Mouse (Mus musculus) kidney, postnatal 14 days (tissue): ENCODE data around the gene Nemp2.

Source experiments
- DNase-seq: peaks from one replicate; pipeline ENCODE4 v3.0.0; 2022; ENCODE audit warnings: mixed read lengths

Gene Nemp2

DNA sequence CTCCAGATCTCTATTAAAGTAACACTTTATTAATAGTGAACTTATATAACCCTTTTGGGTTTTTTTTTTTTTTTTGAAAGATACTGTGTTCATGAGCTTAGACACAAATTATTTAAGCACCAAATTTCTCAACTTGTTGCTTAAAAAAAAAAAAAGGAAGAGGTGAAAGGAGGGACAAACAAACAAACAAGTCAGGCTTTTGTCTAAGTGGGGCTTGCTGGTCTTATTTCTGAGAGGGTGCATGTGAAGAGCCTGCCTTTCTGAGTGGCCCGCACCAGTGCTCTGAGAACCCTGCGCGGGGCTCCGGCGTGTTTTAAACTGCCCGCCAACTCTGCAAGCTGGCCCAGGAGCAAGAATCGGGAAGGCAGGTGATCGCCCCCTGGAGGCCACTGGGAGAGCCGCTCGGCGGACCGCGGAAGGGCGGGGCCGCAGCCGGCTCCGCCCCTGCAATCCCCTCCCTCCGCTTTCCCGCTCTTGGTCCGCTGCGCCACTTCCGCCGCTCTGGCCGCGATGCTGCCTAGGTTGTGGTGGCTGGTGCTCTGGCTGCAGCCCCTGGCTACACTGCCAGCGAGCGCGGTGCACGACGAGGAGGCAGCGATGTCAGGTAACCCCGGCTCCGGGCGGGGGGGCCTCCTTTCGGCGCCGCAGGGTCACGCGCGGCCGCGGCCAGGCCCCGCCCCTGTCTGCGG is at the start of gene Nemp2:
TSS of gene Nemp2 (plus strand) at position 456 of the 689 bp plus-strand sequence.
- DNase-seq: peak; percentile 94

DNA sequence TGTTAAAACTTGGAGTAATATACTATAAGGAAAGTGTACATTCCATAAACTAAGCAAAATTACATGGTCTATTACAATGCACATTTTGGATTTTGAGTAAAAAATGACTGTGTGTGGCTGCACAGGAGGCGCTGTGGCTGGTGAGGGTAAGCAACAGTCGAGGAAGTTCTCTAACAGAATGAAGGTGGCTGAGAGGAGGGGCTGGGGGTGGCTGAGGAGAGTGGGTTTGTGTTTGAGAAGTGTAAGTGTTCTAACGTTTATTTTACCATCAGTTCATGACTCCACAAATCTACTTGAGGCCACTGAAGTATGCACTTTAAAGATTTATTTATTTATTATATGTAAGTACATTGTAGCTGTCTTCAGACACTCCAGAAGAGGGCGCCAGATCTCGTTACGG is 48.8 kb upstream of the Nemp2 start:
- DNase-seq: no peak

- DNase-seq: no peak
Measured at GRCm38 (mm10) chr1:52582866-52583265, 47.6 kb upstream of the Nemp2 start.

- DNase-seq: peak; percentile 4
Measured at GRCm38 (mm10) chr1:52596982-52597646, 33.4 kb upstream of the Nemp2 start.

DNA sequence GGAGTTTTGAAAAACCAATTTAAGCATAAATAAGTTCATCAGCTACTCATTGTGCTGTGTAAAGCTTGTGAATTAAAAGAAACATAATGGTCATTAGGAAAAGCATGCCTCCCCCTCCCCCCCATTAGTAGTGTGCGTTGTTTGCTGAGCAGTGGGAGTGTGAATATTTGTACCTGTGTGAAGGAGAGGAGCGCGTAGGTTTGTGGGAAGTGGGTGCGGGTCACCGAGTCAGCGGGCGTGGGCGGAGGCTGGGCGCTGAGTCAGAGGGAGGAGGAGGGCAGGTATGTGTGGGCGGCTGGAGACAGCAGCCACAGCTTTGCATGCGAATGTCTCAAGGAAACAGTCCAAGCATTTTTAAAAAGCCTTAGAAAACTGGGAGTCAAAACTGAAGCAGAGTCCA is 32.7 kb upstream of the Nemp2 start:
- DNase-seq: peak; percentile 48

DNA sequence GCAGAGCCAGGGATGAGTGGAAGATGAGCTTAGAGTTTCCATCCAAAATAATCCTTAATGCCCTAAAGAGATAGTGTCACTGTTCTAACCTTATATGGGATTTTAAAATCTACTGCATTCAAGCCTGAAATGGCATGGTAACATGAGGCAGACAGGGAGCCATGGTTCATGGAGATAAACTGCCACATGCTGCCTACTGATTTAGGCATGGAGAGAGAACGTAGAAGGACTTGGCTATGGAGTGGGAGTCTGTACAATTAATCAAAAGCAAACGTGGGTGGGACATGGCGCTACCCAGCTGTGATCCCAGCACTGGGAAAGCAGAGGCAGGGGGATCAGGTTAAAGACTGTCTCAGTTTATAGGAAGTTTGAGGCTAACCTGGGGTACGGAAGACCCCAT is 32.1 kb upstream of the Nemp2 start:
- DNase-seq: no peak

GRCm38 (mm10) chr1:52601496-52601895 is 29.0 kb upstream of the Nemp2 start:
- DNase-seq: no peak

DNA sequence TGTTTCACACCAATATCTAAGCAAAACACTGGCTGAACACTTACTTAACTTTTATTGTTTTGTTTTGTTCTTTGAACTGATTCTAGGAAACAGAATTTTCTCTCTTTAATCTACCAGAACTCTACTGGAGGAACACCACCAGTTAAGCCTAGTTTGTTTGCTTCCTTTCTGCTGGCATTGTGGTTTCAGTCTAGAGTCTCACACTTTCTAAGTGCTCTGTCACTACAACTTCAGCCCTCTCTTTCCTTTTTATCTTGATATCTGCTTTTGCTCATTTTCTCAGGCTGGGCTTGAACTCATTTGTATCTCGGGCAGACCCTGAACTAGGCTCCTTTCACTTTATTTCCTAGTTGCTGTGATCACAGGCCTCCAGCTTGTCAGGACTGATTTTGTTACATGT is 22.8 kb upstream of the Nemp2 start:
- no peak for DNase-seq

GRCm38 (mm10) chr1:52608486-52608885 is 22.0 kb upstream of the Nemp2 start:
- no peak for DNase-seq

GRCm38 (mm10) chr1:52618217-52618616 is 12.3 kb upstream of the Nemp2 start:
- DNase-seq: no peak

DNA sequence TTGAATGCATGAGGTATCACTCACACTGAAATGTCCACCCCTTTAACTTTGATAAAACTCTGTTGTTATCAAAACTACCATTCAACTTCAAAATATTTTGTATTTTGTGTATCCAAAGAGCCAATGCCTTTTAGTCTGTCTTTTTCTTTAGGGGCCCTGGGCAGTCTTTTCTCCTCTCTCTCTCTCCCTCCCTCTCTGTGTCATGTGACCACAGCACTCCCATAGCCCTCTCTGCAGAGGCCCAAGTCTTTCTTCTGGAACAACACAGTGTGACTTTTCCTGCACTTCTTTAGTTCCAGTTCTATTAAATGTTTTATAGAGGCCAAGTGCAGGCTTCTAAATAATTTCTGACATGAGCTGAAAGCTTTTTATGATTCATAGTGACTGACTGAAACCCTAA is 10.1 kb upstream of the Nemp2 start:
- no peak for DNase-seq

DNA sequence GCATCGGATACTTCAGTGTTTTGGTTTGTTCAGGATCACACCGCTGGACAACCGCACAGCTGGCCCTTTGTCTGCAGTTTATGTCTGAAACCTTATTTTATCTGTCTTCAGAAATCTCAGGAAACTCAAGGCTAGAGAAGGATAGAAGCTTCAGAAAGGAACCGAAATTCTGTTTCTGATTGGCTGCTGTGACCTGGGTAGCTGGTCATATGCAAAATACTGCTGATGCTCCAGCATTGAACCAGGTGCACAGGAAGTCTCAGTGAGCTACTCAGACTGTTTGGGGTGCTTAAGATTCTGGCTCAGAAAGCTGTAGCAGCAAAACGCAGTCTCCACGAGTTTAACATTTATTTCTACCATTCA is 415 bp downstream of the Nemp2 start:
- DNase-seq: no peak

DNA sequence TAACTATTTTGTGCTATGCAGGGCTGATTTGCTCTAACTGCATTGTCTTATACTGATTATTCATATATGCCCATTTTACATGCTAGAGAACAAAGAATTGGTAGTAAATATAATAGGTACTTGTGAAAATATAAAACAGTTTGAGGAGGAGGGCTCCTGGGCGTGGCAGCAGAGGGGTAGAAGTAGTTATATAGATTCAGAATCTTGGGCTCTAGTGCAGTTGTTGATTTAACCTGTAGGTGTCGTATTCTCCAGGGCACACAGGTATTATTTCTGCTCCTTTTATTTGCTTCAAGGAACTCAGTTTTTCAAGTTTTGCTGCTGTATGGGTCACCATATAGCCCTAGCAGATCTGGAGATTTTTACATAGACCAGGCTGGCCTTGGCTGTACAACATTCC is 1.1 kb downstream of the Nemp2 start:
- DNase-seq: no peak

DNA sequence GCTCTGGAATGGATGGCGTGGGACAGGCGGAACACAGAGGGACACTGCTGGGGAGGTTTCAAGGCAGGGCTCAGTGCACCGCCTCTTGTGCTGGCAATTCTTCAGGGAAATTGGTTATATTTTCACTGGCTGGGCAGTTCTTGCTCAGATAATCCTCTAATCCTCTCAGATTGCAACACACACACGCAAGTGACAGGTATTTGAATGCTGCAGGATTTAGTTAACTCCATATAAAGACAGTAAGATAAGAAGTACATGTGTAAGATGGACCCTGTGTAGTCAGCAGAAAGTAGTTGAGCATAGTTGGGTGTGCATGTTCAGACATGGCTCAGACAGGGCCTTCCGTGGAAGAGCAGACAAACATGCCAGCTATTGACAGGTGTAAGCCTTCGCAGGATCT is 3.7 kb downstream of the Nemp2 start:
- DNase-seq: no peak

DNA sequence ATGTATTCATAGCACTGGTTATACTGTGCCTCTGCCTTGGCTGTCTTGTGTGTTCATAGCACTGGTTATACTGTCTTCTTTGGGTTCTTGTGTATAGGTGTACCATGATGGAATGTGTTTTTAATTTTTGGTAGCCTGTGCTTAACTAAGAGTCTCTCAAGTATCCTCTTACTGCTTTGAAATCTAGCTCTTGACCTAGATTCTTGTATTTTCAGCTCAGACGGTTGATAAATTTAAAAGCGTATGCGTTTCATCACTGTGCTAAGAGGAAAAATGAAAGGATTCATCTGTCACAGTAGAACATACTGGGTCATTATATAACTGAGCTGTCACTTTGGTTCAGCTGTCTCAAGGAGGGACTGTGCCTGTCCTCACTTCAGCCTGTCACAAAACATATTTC is 5.4 kb downstream of the Nemp2 start:
- DNase-seq: no peak

GRCm38 (mm10) chr1:52638101-52638500 is 7.6 kb downstream of the Nemp2 start:
- no peak for DNase-seq

DNA sequence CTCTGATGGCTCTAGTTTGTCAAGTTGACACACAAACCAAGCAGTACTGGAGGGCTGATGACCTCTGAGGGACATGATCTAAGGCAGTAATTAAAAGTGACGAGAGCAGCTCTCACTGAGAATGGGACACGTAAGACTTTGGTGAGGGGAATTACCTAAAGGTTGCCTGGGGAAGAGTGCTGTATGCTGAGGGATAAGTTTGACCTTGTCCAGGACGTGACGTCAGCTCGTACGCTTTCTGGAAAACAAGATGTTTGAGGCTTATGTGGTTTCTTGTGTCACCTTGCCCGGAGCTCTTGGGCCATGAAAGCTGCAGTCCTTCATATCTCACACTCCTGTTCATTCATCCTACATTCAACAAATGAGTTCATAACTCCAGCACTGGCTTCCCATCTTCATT is 8.6 kb downstream of the Nemp2 start:
- DNase-seq: no peak

GRCm38 (mm10) chr1:52640266-52640665 is 9.8 kb downstream of the Nemp2 start:
- no peak for DNase-seq

DNA sequence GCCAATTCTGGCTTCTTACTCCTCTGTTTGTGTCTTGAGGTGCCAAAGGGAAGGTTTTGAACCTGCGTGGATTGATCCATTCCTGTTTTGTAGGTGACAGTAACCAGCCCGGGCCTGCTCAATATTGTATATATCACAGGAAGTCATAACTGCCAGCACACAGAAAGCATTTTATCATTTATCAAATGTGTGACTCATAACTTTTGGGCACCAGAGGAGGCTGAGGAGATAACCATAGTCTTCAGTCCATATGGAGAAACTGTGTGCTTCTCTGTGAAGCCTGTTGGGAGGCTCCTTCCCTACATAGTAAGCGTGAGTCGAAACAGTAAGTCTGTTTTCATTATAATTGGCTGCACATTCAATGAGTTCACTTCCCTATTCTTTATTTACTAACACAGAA is 10.2 kb downstream of the Nemp2 start:
- DNase-seq: no peak

DNA sequence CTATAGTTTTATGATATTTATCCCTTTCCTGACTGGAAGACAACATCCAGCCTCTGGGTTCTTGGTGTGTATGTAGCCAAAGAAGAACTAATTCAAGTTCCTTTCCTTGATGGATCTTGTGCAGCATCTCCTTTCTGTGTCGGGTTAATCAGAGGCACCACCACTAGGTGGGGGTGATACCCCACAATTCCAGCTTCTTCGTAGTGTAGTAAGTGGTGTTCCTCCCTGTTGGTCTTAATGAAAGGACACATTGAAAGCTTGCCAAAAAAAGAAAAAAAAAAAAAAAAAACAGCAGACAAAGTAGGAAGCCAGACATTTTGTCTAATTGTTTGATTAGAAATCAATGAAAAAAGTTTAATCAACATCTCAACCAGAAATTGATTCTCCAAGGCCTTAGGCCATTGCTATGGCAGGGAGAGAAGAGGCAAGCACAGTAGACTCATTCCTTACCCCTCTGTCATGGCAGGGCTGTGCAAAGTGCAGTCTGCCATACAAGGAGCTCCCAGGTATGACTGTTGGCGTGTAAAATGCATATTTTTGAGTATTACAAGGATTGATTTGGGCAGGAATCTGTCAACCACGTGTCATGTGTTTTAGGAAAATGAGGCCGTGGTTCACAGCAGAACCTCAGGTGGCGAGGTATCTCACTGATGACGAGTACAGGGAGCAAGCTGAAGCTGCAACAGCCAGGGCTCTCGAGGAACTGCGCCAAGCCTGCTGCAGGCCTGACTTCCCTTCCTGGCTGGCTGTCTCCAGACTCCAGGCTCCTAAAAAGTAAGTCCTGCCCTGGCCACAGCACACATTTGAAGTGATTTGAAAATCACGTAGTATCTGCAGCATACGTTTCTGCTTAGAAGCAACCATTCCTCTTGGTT is 17.9 kb downstream of the Nemp2 start:
- DNase-seq: peak; percentile 83

- no peak for DNase-seq
Measured at GRCm38 (mm10) chr1:52650066-52650465, 19.6 kb downstream of the Nemp2 start.

GRCm38 (mm10) chr1:52652601-52653253 is 22.2 kb downstream of the Nemp2 start:
- DNase-seq: no peak

DNA sequence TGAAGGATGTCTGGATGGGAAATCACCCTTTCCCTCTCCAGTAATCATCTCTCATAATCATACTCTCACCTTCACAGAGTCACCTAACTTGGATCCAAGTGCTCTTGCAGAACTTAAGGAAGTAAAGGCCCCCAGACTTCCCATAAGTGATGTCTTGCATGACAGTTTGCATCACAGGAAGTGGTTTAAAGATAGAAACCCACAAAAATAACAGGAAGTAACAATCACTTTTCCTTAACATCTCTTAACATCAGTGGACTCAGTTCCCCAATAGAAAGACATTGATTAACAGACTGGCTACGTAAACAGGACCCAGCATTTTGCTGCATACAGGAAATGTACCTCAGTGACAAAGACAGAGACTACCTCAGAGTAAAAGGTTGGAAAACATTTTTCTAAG is 22.9 kb downstream of the Nemp2 start:
- DNase-seq: no peak
